8 mouse cellular contexts compared by ENCODE assay signal in genomic region chr12:70228155-70228554, GRCm38 (mm10). TPM values are rescaled to one million over a fixed set of nuclear protein-coding genes. Genes with fewer than 3 reads are reported as not detected.
DNase-seq lines count a peak whose midpoint lies in the region; ATAC-seq and TF ChIP-seq lines count a peak whose summit lies in the region.

No protein-coding gene starts in this region.

- DNase-seq in heart, postnatal 4 days: no peak
- peak; percentile 12 for DNase-seq in ZHBTc4 (ENCODE audit: low read depth, low spot score)
- DNase-seq in heart, postnatal 0 days (ENCODE audit: low spot score): no peak
- DNase-seq in cerebellum, postnatal 36 days: no peak
- DNase-seq in cerebellum, adult 9-10 months: no peak
- DNase-seq in gastrocnemius, postnatal 14 days: no peak

- TF ChIP-seq CTCF in heart, postnatal 0 days (IDR thresholded peaks at IDR 0.05; ENCODE audit: low read depth): no peak

- ATAC-seq in heart, embryonic 13.5 days (ENCODE audit: extremely low read depth, insufficient number of reproducible peaks, low FRiP score, low TSS enrichment): no peak
- ATAC-seq in heart, postnatal 0 days (ENCODE audit: insufficient read depth, low read depth): no peak
- ATAC-seq in liver, embryonic 15.5 days (ENCODE audit: insufficient read depth): peak; percentile 41; the same call in 1 of the 2 replicates

- H3K4me2 ChIP-seq in heart, embryonic 13.5 days: peak overlapping the region; percentile 91
- peak overlapping the region; percentile 73 for H3K4me2 ChIP-seq in heart, postnatal 0 days (ENCODE audit: low read depth, low read length)
- H3K4me2 ChIP-seq in liver, embryonic 15.5 days: peak overlapping the region; percentile 92

- TF ChIP-seq EP300 in heart, postnatal 0 days (IDR thresholded peaks at IDR 0.05; ENCODE audit: low read depth): no peak

- peak overlapping the region; percentile 88 for H3K9ac ChIP-seq in heart, embryonic 13.5 days
- H3K9ac ChIP-seq in heart, postnatal 0 days (replicated peaks; ENCODE audit: low read depth, low read length): peak overlapping the region; percentile 30; the same call in 1 of the 2 replicates
- peak overlapping the region; percentile 60 for H3K9ac ChIP-seq in liver, embryonic 15.5 days

- intact Hi-C loops in gastrocnemius, postnatal 14 days (cut with DNase I; ENCODE audit: low total_unique reads): no loop called here

- peak overlapping the region; percentile 73 for H3K27ac ChIP-seq in heart, embryonic 13.5 days (replicated peaks)
- peak overlapping the region; percentile 71 for H3K27ac ChIP-seq in heart, postnatal 0 days (ENCODE audit: low read depth)
- H3K27ac ChIP-seq in liver, embryonic 15.5 days (replicated peaks): peak overlapping the region; percentile 89

- no peaks in the 10 kb centered on the region for H3K27me3 ChIP-seq in heart, embryonic 13.5 days (replicated peaks)
- H3K27me3 ChIP-seq in heart, postnatal 0 days (ENCODE audit: control insufficient read depth, insufficient read depth, low read length): no peaks in the 10 kb centered on the region
- no peaks in the 10 kb centered on the region for H3K27me3 ChIP-seq in liver, embryonic 15.5 days

- H3K36me3 ChIP-seq in heart, embryonic 13.5 days: no peaks in the 10 kb centered on the region
- no peaks in the 10 kb centered on the region for H3K36me3 ChIP-seq in heart, postnatal 0 days (replicated peaks; ENCODE audit: control insufficient read depth, insufficient read depth, low read length)
- H3K36me3 ChIP-seq in liver, embryonic 15.5 days (replicated peaks): 0 out of 2 replicates have a peak, but pooled peaks cover 2% of the 10 kb centered on the region

- H3K4me3 ChIP-seq in heart, embryonic 13.5 days: peak overlapping the region; percentile 64
- H3K4me3 ChIP-seq in heart, postnatal 0 days (ENCODE audit: low read depth, low read length): peak overlapping the region; percentile 51
- peak overlapping the region; percentile 67 for H3K4me3 ChIP-seq in liver, embryonic 15.5 days (replicated peaks)

- peaks cover 41% of the 10 kb centered on the region for H3K4me1 ChIP-seq in heart, embryonic 13.5 days
- peaks cover 25% of the 10 kb centered on the region for H3K4me1 ChIP-seq in heart, postnatal 0 days (ENCODE audit: control insufficient read depth, insufficient read depth)
- peaks cover 79% of the 10 kb centered on the region for H3K4me1 ChIP-seq in liver, embryonic 15.5 days (replicated peaks)

- WGBS in heart, embryonic 13.5 days: 59% methylated on average over 11 of the region's 11 CpGs
- 71% methylated on average over 11 of the region's 11 CpGs for WGBS in heart, postnatal 0 days
- WGBS in liver, embryonic 15.5 days (ENCODE audit: insufficient replicate concordance): 57% methylated on average over 11 of the region's 11 CpGs

- H3K9me3 ChIP-seq in heart, embryonic 13.5 days: no peaks in the 10 kb centered on the region
- no peaks in the 10 kb centered on the region for H3K9me3 ChIP-seq in heart, postnatal 0 days (replicated peaks; ENCODE audit: control insufficient read depth, low read length)
- H3K9me3 ChIP-seq in liver, embryonic 15.5 days (replicated peaks): no peaks in the 10 kb centered on the region

RNA-seq across cellular contexts. Expression of gene Pygl, which starts 3.1 kb away (rescaled TPM):
- polyA plus RNA-seq in heart, embryonic 13.5 days (2015; fragmentation: Nextera tagmentation; extraction: Ambion mirVana): 27.7 and 30.6 TPM in 2 replicates
- total RNA-seq in heart, postnatal 4 days (2021): 10 to 100 TPM; 13.9 to 15.9 TPM
- 43.2 and 58.9 TPM in 2 replicates for total RNA-seq in heart, postnatal 0 days (2014; rRNA removed; ENCODE audit: low replicate concordance)
- polyA plus RNA-seq in heart, postnatal 0 days (2015; fragmentation: Nextera tagmentation; extraction: Ambion mirVana): 28.5 and 31.6 TPM in 2 replicates
- polyA plus RNA-seq in liver, embryonic 15.5 days (2015; fragmentation: Nextera tagmentation; extraction: Ambion mirVana): 85.0 and 106 TPM in 2 replicates
- 1 to 10 TPM; 2.2 to 3.2 TPM for total RNA-seq in gastrocnemius, postnatal 14 days (2021)

Comparison
In these comparisons a context has a peak if more than half of its experiments do, and no peak if none do; other contexts are left out.
1. H3K9ac ChIP-seq: peak in every context shown above with its lines; median percentile 88 in heart, embryonic 13.5 days; 60 in liver, embryonic 15.5 days; 30 in heart, postnatal 0 days.